Mouse (Mus musculus): ENCODE measurements around the gene Tcp1.
"Not testable (repeated sequence)": the region's sequence is repeated elsewhere in the genome, so short reads cannot be mapped to it uniquely, and the experiment has no call there.

Tcp1 gene

DNA sequence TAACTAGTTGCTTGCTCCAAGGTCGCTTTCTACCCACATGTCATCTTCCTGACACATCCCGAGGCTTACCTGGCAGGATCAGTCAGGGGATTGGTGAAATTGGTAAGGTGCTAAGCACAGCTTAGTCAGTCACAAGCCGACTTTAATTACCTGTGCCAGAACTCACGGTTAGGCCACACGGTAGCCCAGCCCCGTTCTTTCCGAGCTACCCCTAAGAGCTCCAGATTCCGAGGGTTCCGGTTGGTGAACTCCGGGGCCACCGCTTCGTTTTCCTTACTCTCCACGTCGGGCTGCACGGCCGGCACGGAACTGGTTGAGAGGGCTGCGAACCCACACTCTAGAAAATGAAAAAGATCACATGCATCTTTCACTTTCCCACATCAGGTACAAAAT lies at the start of gene Tcp1:
Gene Tcp1 (plus strand): TSS at position 214 of the 393 bp plus-strand sequence.
- DNase-seq (ENCODE audit: low spot score), result no peak

DNA sequence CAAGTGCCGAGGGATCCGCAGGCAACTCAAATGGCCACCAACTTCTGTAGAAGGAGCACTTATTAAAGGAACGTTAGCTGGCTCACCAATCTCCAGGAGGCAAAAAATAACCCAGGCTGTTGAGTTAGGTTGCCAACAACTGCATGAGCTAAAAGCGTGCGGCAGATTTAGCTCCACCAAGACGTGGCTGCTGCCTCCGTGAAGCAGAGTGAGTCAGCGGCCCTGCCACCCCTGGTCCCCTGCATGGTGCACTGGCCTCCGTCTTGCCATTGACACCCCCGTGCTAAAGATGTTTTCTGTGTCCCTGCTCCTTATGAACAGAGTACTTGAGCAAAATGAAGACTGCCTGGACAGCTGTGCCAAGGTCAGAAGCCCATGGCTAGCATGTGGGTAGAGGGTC lies 48.6 kb upstream of the Tcp1 start:
- DNase-seq (ENCODE audit: low spot score), result no peak

DNA sequence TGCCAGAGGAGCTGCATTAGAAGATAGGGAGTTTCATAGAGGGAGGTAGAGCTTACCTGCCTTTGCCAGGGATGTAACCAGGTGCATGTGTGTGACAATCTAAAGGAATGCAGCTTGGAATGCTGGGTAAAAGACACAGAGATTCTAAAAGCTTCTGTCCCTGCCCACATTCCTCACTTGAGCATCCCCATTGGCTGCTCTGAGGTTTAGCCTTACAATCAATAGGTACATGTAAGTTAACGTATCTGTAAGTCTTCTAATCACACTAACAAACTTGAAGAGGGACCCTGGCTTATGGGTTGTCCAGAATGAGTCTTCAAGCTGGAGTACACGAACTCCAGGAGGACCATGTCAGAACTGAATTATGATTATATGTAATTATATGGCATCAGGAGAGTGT lies 47.5 kb upstream of the Tcp1 start, which contains the start of gene Mas1:
Gene Mas1 (minus strand): TSS at position 101 of the 400 bp plus-strand sequence.
- DNase-seq (ENCODE audit: low spot score), result no peak

DNA sequence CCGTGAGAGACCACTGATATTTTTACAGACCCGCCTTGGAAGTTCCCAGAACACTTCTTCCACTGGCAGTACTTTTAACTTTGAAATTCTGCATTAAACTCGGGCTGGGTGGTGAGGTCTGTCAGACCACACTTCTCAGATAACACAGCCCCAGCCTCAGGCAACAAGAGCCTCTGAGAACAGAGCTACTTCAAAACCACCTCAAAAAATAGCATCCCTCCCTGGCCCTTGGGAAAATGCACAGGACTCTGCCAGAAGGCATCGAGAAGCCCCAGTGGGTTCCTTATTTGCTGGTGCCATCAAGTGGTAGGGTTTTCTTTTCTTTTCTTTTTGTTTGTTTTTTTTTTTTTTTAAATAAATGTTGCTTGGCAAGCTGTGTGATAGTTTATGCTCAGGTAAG lies 46.9 kb upstream of the Tcp1 start:
- no peak for DNase-seq (ENCODE audit: low spot score)

DNA sequence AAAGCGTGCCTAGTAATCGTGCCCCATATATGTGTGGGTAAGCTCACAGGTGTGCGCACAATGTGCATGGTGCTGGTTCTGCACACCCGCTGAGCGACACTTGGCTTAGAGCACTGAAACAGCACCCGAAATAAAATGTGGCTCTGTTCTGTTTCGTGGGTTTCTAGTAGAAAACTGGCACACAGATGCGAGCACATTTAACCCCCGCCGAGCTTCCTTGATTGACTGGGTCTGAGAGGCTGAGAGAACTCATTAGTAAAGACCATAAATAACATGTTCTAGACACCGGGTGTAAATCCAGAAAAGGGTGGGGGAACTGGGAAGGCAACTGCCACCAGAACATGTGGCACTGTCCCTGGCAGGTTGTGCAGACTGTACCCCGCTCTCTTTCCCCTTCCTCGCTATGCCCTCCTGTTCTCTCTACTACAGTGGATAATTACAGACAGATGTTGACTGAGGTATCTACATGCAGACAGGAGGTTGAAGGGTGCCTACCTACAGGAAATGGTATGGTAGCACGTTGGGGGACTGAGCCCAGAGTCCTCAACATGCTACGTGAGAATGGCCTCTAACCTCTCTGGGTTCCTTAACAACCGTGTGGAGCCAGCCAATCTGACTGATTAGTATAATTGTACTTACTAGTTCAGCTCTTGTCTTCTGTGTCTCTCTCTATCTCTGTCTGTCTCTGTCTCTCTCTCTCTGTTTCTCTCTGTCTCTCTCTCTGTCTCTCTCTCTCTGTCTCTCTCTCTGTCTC lies 43.0 kb upstream of the Tcp1 start:
- DNase-seq (ENCODE audit: low spot score), result no peak

DNA sequence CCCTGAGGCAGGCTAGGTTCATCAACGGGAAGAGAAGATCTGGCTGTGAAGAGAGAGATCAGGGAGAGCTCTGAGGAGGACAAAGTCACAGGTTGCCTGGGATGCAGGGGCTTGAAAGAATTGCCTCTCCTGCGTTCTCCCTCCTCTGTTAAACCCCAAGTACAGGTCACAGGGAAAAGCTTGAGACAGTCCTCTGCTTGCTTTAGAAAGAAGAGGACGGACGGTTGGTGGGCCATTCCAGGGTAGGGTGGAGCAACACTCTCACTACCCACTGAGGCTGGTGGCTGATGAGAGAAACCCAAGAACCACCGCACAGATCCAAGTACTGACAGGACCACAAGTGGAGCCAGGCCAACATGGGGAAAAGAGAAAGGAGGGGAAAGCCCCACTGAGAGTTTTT lies 39.8 kb upstream of the Tcp1 start, which contains the start of gene Mrgprh:
Gene Mrgprh (plus strand): TSS at position 301 of the 400 bp plus-strand sequence.
- DNase-seq (ENCODE audit: low spot score), result no peak

DNA sequence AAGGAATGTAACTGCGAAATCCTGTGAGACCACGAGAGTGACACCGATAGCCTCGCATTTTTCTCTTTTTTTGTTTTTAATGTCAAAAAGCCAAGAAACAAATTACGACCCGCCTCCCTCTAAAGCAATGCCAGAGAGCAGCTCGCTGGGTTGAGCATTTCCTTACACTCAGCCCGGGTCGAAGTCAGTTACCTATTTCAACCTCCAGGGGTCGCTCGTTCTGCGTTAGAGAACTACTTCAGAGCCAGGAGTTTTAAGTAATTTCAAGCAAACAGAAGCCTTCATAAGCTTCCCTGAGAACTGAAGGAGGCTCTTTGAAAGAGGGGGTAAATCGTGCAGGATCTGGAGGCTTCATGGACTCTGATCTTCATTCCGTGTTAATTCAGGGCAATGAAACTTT lies 35.3 kb upstream of the Tcp1 start:
- DNase-seq (ENCODE audit: low spot score), result peak; percentile 79

DNA sequence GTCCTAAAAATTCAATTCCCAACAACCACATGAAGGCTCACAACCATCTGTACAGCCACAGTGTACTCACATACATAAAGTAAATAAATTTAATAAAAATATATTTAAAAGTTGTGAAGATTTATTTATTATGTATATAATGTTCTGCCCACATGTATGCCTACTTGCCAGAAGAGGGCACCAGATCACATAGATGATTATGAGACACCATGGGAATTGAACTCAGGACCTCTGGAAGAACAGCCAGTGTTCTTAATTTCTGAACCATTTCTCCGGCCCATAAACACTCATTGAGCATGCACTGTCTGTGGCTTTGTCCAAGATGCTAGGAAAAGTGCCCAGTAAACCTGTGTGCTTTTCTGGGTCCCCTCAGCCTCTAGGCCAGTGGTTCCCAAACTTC lies 34.3 kb upstream of the Tcp1 start:
- no peak for DNase-seq (ENCODE audit: low spot score)

DNA sequence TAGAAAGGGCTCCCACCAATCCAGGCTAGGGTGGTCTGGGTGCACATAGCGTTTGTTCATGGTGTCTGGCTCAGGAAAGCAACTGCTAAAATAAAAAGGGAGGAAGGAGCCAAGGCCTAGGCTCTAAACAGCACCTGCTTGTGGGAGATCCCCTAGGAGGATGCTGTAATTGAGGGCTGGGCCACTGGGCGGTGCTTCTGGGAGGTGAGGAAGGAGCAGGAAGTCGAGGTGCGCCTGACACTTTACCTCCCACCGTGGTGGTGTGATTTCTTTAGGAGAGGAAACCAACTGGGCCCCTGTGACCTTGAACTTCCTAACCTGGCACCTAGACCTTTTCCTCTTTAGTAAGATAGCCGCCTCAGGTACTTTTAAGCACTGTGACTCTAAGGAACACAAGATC lies 28.9 kb upstream of the Tcp1 start:
- no peak for DNase-seq (ENCODE audit: low spot score)

DNA sequence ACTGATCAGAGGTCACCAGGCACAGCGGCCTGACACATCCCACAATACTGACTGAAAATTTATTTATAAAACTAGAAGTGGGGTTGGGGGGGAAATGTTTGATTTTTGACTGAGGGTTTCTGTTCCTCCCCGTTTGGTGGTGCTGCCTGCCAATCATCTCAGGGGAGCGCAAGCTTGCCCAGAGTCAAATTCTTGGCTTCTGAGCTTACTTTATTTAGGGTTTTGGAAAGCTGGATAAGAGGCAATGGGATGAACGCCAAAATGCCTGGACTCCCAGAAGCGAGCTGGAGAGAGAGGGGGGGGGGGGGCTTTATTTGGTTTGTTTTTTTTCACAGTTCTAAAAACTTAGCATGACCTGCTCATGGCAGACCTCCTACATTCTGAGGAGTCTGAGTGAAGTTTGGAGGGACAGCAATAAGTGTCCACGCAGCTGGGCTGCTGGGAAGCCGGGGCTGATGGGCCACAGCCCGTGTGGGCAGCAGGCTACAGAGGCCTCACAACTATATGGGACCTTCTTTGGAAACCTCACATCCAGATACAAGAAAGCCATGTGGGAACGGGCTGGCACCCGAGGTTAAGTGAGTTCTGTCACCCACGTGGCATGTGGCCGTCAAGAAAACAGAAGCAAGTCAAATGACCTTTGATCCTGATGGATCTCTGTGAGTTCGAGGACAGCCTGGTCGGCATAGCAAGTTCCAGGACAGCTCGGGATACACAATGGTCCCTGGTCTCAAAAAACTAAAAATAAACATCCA lies 28.3 kb upstream of the Tcp1 start:
- no peak for DNase-seq (ENCODE audit: low spot score)

DNA sequence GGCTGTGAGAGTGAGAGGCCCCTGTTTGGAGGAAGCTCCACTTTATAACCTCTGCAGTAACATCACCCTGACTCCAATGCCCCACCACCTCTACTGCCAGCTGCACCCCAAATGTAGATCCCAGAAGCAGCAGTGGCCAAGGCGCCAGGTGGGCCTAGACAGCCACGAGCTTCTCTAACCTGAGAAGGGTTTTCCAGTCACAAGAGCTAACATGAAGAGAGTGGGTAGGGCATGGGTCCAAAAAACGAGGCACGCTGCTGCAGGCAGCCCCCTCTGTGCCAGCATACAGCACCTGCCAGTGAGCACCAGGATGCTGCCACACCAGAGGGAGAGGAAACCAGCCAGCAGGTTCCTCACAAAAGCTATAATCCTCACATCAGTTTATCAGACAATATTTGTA lies 24.4 kb upstream of the Tcp1 start:
- no peak for DNase-seq (ENCODE audit: low spot score)

DNA sequence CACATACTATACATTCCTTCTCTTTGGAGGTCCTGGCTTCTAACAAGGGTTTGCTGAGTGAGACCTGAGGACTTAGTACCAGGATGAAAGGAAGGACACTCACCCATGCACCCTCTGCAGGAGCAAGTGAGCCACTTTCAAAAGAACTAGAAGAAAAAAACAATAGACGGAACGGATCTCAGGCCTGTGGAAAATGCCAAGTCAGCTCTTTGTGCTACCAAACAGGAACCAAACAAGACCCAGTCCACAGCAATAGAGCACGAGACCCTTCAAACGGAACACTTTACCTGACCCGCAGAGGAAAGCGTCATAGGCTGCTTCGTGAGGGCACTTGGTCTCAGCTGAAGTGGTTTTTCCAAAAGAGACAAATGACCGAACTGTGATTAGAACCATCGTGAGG lies 23.5 kb upstream of the Tcp1 start:
- DNase-seq (ENCODE audit: low spot score), result no peak

DNA sequence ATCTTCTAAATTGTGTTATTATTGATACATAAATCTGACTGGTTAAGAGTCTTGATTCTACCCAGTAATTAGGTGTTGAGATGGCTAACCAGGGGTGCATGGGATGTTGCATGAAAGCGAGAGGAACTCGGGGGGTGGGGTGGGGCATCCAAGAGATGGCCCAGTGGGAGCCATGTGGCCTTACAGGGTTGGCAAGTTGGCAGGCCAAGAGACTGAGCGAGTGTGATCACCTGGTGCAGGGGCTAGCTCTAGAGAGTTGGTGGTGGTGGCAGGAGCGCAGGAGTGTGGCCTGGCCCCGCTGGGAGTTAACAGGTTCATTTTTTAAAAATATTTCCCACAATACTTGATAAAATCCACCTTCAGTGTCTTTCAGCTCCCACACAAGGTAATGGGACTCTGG lies 17.8 kb upstream of the Tcp1 start:
- DNase-seq (ENCODE audit: low spot score), result no peak

DNA sequence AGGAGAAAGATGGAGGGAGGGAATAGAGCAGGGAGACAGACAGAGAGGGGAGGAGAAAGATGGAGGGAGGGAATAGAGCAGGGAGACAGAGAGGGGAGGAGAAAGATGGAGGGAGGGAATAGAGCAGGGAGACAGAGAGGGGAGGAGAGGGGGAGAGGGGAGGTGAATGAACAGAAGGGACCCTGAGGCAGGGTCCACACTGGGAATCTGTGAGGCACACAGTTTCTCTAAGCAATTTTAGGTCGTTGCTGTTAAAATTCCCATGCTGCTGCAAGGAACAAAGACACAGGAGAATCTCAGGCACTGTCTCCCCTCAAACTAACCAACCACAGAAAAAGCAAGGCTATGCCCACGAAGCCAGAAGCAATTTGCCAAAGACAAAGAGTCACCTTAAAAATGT lies 16.9 kb upstream of the Tcp1 start:
- not testable (repeated sequence) for DNase-seq (ENCODE audit: low spot score)

DNA sequence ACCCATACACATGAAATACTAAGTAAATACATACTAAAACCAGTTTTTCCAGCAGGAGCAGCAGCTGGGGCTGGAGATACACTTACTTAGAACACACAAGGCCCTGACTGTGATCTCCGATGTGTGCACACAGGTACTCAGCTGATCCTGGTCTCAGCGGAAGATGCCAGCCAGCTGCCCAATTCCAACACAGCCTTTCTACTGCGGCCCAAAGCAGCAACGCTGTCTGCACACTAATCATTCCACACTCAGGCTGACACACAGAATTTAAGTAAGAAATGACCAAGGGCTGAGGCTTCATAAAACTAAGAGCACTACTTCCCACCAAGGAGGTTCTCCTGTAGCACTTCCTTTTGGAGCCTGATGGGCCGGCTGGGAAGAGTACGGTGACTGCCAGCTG lies 13.2 kb upstream of the Tcp1 start:
- no peak for DNase-seq (ENCODE audit: low spot score)

DNA sequence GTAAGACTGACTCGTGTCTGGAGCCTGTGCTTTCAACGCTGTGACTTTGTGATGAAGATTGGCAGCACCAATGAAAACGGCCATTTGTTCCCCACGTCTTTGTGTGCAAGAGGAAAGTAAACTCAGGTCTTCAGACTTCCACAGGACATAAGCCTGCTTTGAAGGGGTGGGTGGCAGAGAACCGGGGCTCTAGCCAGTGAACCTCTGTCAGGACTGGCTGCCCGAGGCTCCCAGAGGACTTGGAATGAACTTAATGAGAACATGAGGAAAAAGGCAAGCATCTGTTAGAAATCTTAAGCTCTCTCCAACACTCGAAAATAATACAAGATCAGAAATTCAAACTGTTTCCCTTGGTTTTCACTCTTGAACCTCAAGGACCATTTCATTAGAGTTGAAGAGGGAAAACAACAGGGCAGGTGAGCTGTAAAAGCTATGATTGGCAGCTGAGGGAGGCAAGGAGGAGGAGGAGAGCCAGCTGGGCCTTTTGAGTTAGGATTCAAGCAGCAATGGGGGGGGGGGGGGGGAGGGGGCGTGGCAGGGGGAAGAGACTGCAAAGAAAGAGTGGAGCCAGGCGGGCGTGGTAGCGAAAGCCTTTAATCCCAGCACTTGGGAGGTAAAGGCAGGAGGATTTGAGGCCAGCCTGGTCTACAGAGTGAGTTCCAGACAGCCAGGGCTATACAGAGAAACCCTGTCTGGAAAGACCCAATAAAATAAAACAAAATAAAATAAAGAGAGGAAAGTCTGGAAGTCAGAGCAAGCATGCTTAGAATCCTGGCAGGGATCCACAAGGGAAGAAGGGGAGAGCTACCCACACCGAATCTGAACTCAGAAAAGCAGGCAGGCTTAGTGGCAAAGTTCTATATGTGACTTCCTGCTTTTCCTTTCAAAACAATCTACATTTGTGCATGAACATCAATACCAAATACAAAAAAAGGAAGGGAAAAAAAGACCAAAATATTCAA lies 11.8 kb upstream of the Tcp1 start:
- no peak for DNase-seq (ENCODE audit: low spot score)

DNA sequence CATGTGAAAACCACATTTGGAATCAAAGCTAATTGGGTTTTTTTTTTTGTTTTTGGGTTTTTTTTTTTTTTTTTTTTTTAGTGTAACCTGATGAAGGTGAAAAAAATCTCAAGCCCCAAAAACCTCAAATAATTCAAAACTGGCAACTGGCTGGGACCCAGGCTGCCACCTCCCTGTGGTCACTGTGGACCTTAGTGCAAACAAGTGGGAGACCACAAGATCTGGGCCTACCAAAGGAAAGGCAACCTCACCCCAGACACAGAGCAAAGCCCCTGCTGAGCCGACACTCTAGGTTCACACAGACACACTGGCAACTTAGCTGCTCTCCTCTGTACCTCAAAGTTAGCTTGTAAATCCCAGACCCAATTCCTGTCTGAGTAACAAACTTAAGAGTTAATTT lies 11.2 kb upstream of the Tcp1 start:
- DNase-seq (ENCODE audit: low spot score), result no peak

DNA sequence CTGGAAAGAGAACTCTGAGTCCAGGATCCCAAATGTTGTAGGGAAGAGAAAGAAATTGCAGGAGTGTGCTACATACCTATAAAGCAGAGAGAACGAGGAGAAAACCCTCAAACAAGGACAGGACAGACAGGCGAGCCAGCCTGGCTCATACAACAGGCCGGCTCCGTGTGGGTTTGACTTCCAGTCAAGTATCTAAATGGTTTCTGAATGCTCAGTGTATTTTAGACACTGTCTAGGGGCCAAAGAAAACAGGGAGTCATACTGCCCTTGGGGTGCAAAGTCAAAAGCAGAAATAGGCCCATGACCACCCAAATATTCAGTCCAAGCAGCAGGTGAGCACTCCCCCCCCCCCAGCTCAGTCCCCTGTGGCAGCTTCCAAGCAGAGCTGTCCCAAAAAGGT lies 9.7 kb upstream of the Tcp1 start:
- DNase-seq (ENCODE audit: low spot score), result no peak

DNA sequence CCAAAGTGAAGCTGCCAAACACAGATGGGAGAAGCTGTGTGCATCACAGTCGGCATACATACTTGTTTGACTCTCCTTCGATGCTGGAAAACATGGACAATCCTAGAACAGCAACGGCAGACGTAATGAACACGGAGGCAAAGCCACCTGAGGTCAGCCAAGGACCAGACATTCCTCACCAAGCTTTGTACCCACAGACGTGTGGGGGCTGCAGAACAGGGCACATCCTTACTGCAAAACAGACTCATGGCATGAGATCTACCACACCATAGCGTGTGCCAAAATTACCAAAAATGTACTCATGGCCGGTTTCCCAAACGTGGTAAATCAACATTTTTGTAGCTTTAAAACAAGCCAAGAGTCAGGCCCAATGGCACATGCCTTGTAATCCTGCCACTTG lies 9.1 kb upstream of the Tcp1 start:
- no peak for DNase-seq (ENCODE audit: low spot score)

DNA sequence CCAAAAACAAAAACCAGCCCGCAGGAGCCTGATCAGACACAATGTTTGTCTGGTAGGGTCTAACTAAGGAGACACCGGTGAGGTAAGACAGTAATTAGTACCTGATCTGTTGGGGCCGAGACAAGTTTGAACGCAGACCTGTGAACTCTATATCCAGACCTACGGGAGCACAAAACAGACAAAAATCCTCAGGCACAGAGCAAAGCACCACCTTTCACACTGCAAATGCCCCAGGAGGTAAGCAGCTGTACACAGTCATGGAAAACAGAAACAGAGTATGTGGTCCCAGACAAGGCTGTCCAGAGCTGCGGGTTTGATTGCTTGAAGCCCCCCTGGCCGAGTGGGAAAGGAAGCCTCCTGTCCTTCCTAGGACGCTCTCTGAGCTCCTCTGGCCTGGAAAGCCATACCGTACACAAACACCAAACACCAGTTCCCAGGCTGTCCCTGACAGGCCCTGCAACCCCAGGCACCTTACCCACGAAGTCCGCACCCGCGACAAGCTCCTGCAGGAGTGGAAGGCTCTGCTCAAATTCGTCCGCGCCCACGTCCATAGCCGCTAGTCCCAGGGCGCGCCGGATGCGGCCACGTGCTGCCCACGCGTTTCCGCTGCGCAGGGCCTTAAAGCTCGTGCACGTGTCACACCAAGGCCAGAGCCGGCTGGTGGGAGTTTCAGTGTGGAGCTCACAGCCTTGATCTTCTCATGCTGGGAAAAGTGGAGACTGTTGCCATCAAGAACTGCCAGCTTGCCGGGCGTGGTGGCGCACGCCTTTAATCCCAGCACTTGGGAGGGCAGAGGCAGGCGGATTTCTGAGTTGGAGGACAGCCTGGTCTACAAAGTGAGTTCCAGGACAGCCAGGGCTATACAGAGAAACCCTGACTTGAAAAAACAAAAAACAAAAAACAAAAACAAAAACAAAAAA lies 5.9 kb upstream of the Tcp1 start, which contains the start of gene Pnldc1:
Gene Pnldc1 (minus strand): TSS at position 870 of the 920 bp plus-strand sequence.
- no peak for DNase-seq (ENCODE audit: low spot score)

DNA sequence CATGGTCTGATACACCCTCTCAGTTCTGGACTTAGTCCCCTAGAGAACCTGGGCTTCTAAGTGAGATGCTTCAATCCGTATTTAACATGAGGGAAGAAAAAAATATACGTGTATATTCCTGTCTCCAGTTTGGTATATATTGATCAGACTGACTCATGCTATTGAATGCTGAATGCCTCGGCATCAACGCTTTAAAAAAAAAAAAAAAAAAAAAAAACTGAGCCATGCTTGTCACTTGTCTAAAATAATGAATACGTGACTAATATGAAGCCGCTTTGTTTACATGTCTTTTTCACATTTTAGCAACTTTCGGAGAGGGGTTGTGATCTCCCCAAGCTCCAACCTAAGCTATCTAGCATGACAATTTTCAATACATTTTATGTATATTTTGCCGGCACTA lies 5.1 kb upstream of the Tcp1 start:
- DNase-seq (ENCODE audit: low spot score), result no peak
